Mouse (Mus musculus) MEL (cell line): ENCODE data around the gene Ube2e1. TPM values are rescaled to one million over a fixed set of nuclear protein-coding genes. Genes with fewer than 3 reads are reported as not detected.

Experiments
- DNase-seq: peaks from one replicate; pipeline ENCODE4 v3.0.0; 2011; ENCODE audit warnings: low read depth, low spot score
- H3K27ac ChIP-seq: 2 replicates; pipeline ENCODE4 v1.5.1; 2012; ENCODE audit warnings: low read depth, mild to moderate bottlenecking, control low read depth, low read length, moderate library complexity; ENCODE audit not compliant: control insufficient read depth
- H3K27me3 ChIP-seq, 2 experiments: fragments of 150-350 bp in 1 of 2; sonication (generic) in 1 of 2; 2 replicates each; pipeline ENCODE4 v1.6.1; 2012; ENCODE audit warnings: low read length in 2 of 2, mild to moderate bottlenecking in 2 of 2, improper control_type of control experiment in 1 of 2, moderate library complexity in 1 of 2; ENCODE audit not compliant: insufficient read depth in 2 of 2, control insufficient read depth in 1 of 2
- H3K36me3 ChIP-seq, 2 experiments: 2 replicates each; pipeline ENCODE4 v1.6.1; 2012 to 2014; ENCODE audit warnings: low read length in 2 of 2, improper control_type of control experiment in 1 of 2, inconsistent platforms in 1 of 2, mild to moderate bottlenecking in 1 of 2; ENCODE audit not compliant: insufficient read depth in 2 of 2, control insufficient read depth in 1 of 2
- H3K4me1 ChIP-seq, 2 experiments: fragments of 150-350 bp in 1 of 2; sonication (generic) in 1 of 2; 2 replicates each; pipeline ENCODE4 v1.6.1; 2012; ENCODE audit warnings: low read length in 2 of 2, improper control_type of control experiment in 1 of 2, mild to moderate bottlenecking in 1 of 2; ENCODE audit not compliant: insufficient read depth in 2 of 2, control insufficient read depth in 1 of 2
- H3K4me3 ChIP-seq, 2 experiments: fragments of 150-350 bp in 1 of 2; sonication (generic) in 1 of 2; 2 replicates each; pipeline ENCODE4 v1.5.1; 2012; ENCODE audit warnings: low read depth in 2 of 2, low read length in 2 of 2, mild to moderate bottlenecking in 2 of 2, moderate library complexity in 2 of 2, control low read depth in 1 of 2, improper control_type of control experiment in 1 of 2; ENCODE audit not compliant: control insufficient read depth in 1 of 2, insufficient read depth in 1 of 2
- H3K79me2 ChIP-seq: 2 replicates; pipeline ENCODE4 v1.6.1; 2012; ENCODE audit warnings: mild to moderate bottlenecking, low read length, moderate library complexity; ENCODE audit not compliant: control insufficient read depth, poor library complexity, insufficient read depth
- H3K9ac ChIP-seq: 2 replicates; pipeline ENCODE4 v1.6.1; 2012; ENCODE audit warnings: low read depth, mild to moderate bottlenecking, control low read depth, low read length, moderate library complexity; ENCODE audit not compliant: control insufficient read depth, poor library complexity, severe bottlenecking
- H3K9me3 ChIP-seq: fragments of 150-350 bp; sonication (generic); replicated peaks from 2 replicates; pipeline ENCODE4 v1.6.1; 2012; ENCODE audit warnings: mild to moderate bottlenecking, low read length, improper control_type of control experiment, moderate library complexity; ENCODE audit not compliant: insufficient read depth
- CTCF ChIP-seq, 3 experiments: IDR thresholded peaks in 2 of 3; conservative IDR thresholded peaks in 1 of 3; 2 replicates each; pipeline ENCODE4 v1.5.1; 2011 to 2012; ENCODE audit warnings: low read length in 3 of 3, low read depth in 2 of 3, mild to moderate bottlenecking in 2 of 3, improper control_type of control experiment in 1 of 3, inconsistent platforms in 1 of 3, mixed read lengths in 1 of 3, moderate library complexity in 1 of 3; ENCODE audit not compliant: control insufficient read depth in 1 of 3, insufficient read depth in 1 of 3, poor library complexity in 1 of 3, severe bottlenecking in 1 of 3
- E2F4 ChIP-seq: IDR thresholded peaks from 2 replicates; pipeline ENCODE4 v1.6.1; 2011; ENCODE audit warnings: low read depth, low read length, improper control_type of control experiment, borderline replicate concordance
- ETS1 ChIP-seq: IDR thresholded peaks from 2 replicates; pipeline ENCODE4 v1.6.1; 2012; ENCODE audit warnings: low read depth, mild to moderate bottlenecking, inconsistent platforms, low read length, improper control_type of control experiment, moderate library complexity
- GABPA ChIP-seq: IDR thresholded peaks from 2 replicates; pipeline ENCODE4 v1.6.1; 2012; ENCODE audit warnings: low read depth, mild to moderate bottlenecking, inconsistent platforms, low read length, improper control_type of control experiment, moderate library complexity
- GATA1 ChIP-seq: IDR thresholded peaks from 2 replicates; pipeline ENCODE4 v1.6.1; 2011; ENCODE audit warnings: low read depth, low read length, improper control_type of control experiment
- KAT2A ChIP-seq: conservative IDR thresholded peaks from 2 replicates; pipeline ENCODE4 v1.6.1; 2012; ENCODE audit warnings: low read depth, low read length, improper control_type of control experiment, inconsistent platforms
- MAZ ChIP-seq: IDR thresholded peaks from 2 replicates; pipeline ENCODE4 v1.6.1; 2012; ENCODE audit warnings: low read depth, mild to moderate bottlenecking, inconsistent platforms, low read length, improper control_type of control experiment
- MEF2A ChIP-seq: IDR thresholded peaks from 2 replicates; pipeline ENCODE4 v1.6.1; 2014; ENCODE audit warnings: low read depth, mild to moderate bottlenecking, inconsistent platforms, low read length, improper control_type of control experiment; ENCODE audit not compliant: poor library complexity, insufficient replicate concordance, severe bottlenecking; ENCODE audit errors: extremely low read depth
- MXI1 ChIP-seq: IDR thresholded peaks from 2 replicates; pipeline ENCODE4 v1.6.1; 2011; ENCODE audit warnings: mild to moderate bottlenecking, low read depth, low read length, improper control_type of control experiment
- MYB ChIP-seq: IDR thresholded peaks from 2 replicates; pipeline ENCODE4 v1.6.1; 2011; ENCODE audit warnings: mild to moderate bottlenecking, low read depth, low read length, improper control_type of control experiment
- MYC ChIP-seq: IDR thresholded peaks from 2 replicates; pipeline ENCODE4 v1.6.1; 2011; ENCODE audit warnings: low read depth, mild to moderate bottlenecking, low read length, improper control_type of control experiment, moderate library complexity
- POLR2A ChIP-seq, 2 experiments: IDR thresholded peaks; 2 replicates each; pipeline ENCODE4 v1.6.1; 2011 to 2012; ENCODE audit warnings: low read length in 2 of 2, mild to moderate bottlenecking in 2 of 2, control low read depth in 1 of 2, improper control_type of control experiment in 1 of 2, low read depth in 1 of 2, moderate library complexity in 1 of 2; ENCODE audit not compliant: control insufficient read depth in 1 of 2, insufficient read depth in 1 of 2, poor library complexity in 1 of 2
- POLR2AphosphoS5 ChIP-seq: IDR thresholded peaks from 2 replicates; pipeline ENCODE4 v1.6.1; 2012; ENCODE audit warnings: low read depth, borderline replicate concordance, mild to moderate bottlenecking, inconsistent platforms, low read length, moderate library complexity, mixed read lengths
- RAD21 ChIP-seq: IDR thresholded peaks from 2 replicates; pipeline ENCODE4 v1.6.1; 2011; ENCODE audit warnings: mild to moderate bottlenecking, low read depth, low read length, improper control_type of control experiment
- RCOR1 ChIP-seq: IDR thresholded peaks from 2 replicates; pipeline ENCODE4 v1.6.1; 2012; ENCODE audit warnings: low read depth, mild to moderate bottlenecking, inconsistent platforms, low read length, improper control_type of control experiment
- SMC3 ChIP-seq: IDR thresholded peaks from 2 replicates; pipeline ENCODE4 v1.6.1; 2011; ENCODE audit warnings: low read depth, low read length, improper control_type of control experiment
- TBP ChIP-seq: IDR thresholded peaks from 2 replicates; pipeline ENCODE4 v1.8.0; 2011; ENCODE audit warnings: low read depth, low read length, improper control_type of control experiment
- USF1 ChIP-seq: IDR thresholded peaks from 2 replicates; pipeline ENCODE4 v1.6.1; 2014; ENCODE audit warnings: low read depth, mild to moderate bottlenecking, inconsistent platforms, low read length, improper control_type of control experiment, moderate library complexity
- USF2 ChIP-seq, 2 experiments: IDR thresholded peaks; 2 replicates each; pipeline ENCODE4 v1.6.1; 2011 to 2012; ENCODE audit warnings: improper control_type of control experiment in 2 of 2, low read length in 2 of 2, borderline replicate concordance in 1 of 2, inconsistent platforms in 1 of 2, low read depth in 1 of 2, mild to moderate bottlenecking in 1 of 2; ENCODE audit not compliant: insufficient read depth in 1 of 2
- ZC3H11A ChIP-seq: IDR thresholded peaks from 2 replicates; pipeline ENCODE4 v1.6.1; 2012; ENCODE audit warnings: low read depth, mild to moderate bottlenecking, inconsistent platforms, low read length, improper control_type of control experiment
- ZKSCAN1 ChIP-seq: IDR thresholded peaks from 2 replicates; pipeline ENCODE4 v1.6.1; 2012; ENCODE audit warnings: low read depth, mild to moderate bottlenecking, inconsistent platforms, low read length, improper control_type of control experiment, moderate library complexity
- polyA plus RNA-seq, 2 experiments: library from polyadenylated mRNA; stranded (reverse) in 1 of 2; unstranded in 1 of 2; fragments of >175 nt in 1 of 2; fragments of >200 nt in 1 of 2; gene quantifications; 2 replicates each; pipeline versions ENCODE4 v1.2.1 to v1.2.4; 2012; ENCODE audit warnings: low replicate concordance in 2 of 2, low read depth in 1 of 2; ENCODE audit not compliant: insufficient read length in 2 of 2, insufficient read depth in 1 of 2, missing spikeins in 1 of 2
- total RNA-seq: library from RNA; depleted of rRNA; stranded (reverse); fragments of 300-350 nt; gene quantifications from 2 replicates; pipeline ENCODE4 v1.2.3, GENCODE M21; 2012

Gene Ube2e1
- total and polyA plus RNA-seq, 3 experiments, result 43.0 to 246 (median 240) TPM

DNA sequence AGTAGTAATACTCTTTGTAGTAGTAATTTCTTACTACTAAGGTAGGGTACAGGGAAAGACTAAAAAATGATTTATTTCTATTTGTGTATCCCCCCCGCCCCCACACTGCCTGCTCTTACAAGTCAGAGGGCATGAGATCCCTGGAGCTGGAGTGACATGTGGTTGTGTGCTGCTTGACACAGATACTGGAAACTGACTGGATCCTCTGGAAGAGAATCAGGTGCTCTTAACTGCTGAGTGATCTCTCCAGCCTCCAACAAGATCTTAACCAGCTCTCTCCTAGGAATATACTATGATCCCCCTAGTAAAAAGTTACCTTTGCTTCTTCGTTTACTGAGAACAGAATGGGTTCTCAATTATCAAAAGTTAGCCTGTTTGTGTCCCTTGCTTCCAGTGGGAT, 45.2 kb downstream of the Ube2e1 start:
- H3K9me3 ChIP-seq, result no peaks in the 10 kb centered on the region
- TF ChIP-seq KAT2A (no peak), POLR2A (IDR thresholded peaks at IDR 0.05; ENCODE audit: control insufficient read depth in 1 of 2, insufficient read depth in 1 of 2, low read depth in 1 of 2, low read length in 2 of 2, poor library complexity in 1 of 2) (no peak), POLR2AphosphoS5 (no peak), ZKSCAN1 (no peak), MYB (no peak), GABPA (no peak), MYC (no peak), GATA1 (no peak), MAZ (no peak), TBP (no peak), MEF2A (no peak), MXI1 (no peak), E2F4 (no peak), USF1 (no peak), USF2 (IDR thresholded peaks at IDR 0.05; ENCODE audit: borderline replicate concordance in 1 of 2, insufficient read depth in 1 of 2, low read depth in 1 of 2, low read length in 2 of 2) (no peak), RAD21 (no peak), CTCF (IDR thresholded peaks at IDR 0.05 in 2 of 3, conservative IDR thresholded peaks at IDR 0.05 in 1 of 3; ENCODE audit: control insufficient read depth in 1 of 3, insufficient read depth in 1 of 3, low read depth in 2 of 3, low read length in 3 of 3, poor library complexity in 1 of 3, severe bottlenecking in 1 of 3) (no peak)

DNA sequence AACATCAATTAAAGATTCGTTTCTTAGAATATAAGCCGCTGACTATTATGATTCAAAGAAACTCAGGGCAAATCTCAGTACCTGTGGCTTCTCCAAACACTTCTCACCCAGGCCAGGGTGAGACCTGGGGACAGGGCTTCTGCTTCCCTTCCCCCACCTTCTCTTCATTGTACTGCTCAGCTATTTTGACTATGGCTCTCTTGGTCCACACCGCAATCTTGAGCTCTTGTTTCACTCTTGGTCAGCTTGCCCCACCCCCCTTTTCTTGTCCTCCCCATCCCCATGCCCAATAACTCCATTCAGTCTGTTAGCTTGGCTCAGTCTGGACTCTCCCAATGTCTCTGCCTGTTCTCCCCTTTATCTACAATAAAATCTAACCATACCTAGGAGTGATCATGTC, 46.2 kb downstream of the Ube2e1 start:
- Histone ChIP-seq H3K4me1 (peaks cover 7 to 8% of the 10 kb centered on the region in 2 experiments; a peak in 3 of 4 replicates), H3K9me3 (no peaks in the 10 kb centered on the region), H3K9ac (no peak overlapping the region), H3K36me3 (peaks cover 8 to 21% of the 10 kb centered on the region in 2 experiments), H3K4me3 (no peak overlapping the region), H3K79me2 (peaks cover 5% of the 10 kb centered on the region), H3K27me3 (no peaks in the 10 kb centered on the region), H3K27ac (no peak overlapping the region)
- TF ChIP-seq GATA1, result no peak
- no peak for TF ChIP-seq RCOR1
- TF ChIP-seq USF2 (IDR thresholded peaks at IDR 0.05; ENCODE audit: borderline replicate concordance in 1 of 2, insufficient read depth in 1 of 2, low read depth in 1 of 2, low read length in 2 of 2), result no peak
- no peak for TF ChIP-seq SMC3
- no peak for TF ChIP-seq ZC3H11A
- TF ChIP-seq ETS1, result no peak
- no peak for TF ChIP-seq POLR2A (IDR thresholded peaks at IDR 0.05; ENCODE audit: control insufficient read depth in 1 of 2, insufficient read depth in 1 of 2, low read depth in 1 of 2, low read length in 2 of 2, poor library complexity in 1 of 2)
- no peak for TF ChIP-seq MYB
- DNase-seq, result no peak

More for the DNA sequence above, 45.2 kb downstream of the Ube2e1 start:
- H3K4me3 ChIP-seq, result no peak overlapping the region
- no peak overlapping the region for H3K9ac ChIP-seq
- peaks cover 6% of the 10 kb centered on the region for H3K79me2 ChIP-seq
- no peaks in the 10 kb centered on the region for H3K27me3 ChIP-seq
- H3K36me3 ChIP-seq, result peaks cover 7 to 21% of the 10 kb centered on the region in 2 experiments
- DNase-seq, result no peak
- no peak overlapping the region for H3K27ac ChIP-seq
- H3K4me1 ChIP-seq, result peaks cover 7 to 8% of the 10 kb centered on the region in 2 experiments; a peak in 3 of 4 replicates
